Mouse (Mus musculus) cerebellum, adult 2 months (tissue): ENCODE results near the gene Dock6. TPM values are rescaled to one million over a fixed set of nuclear protein-coding genes. Genes with fewer than 3 reads are reported as not detected.

Experiments
- DNase-seq, 2 experiments: peaks; one replicate each; pipeline ENCODE4 v3.0.0; 2021
- H3K27ac ChIP-seq: fragments of 200-500 bp; 2 replicates; pipeline ENCODE4 v1.5.1; 2012; ENCODE audit warnings: low read length, control low read depth, inconsistent platforms; ENCODE audit not compliant: insufficient read depth
- H3K27me3 ChIP-seq: fragments of 200-500 bp; 2 replicates; pipeline ENCODE4 v1.6.1; 2012; ENCODE audit warnings: inconsistent platforms, mild to moderate bottlenecking, low read length, moderate library complexity; ENCODE audit not compliant: control insufficient read depth, insufficient read depth
- H3K4me1 ChIP-seq: fragments of 200-500 bp; 2 replicates; pipeline ENCODE4 v1.6.1; 2011; ENCODE audit warnings: low read length; ENCODE audit not compliant: control insufficient read depth, insufficient read depth
- H3K4me3 ChIP-seq: fragments of 200-500 bp; replicated peaks from 2 replicates; pipeline ENCODE3; 2011; ENCODE audit warnings: mild to moderate bottlenecking, low read depth, low read length, control low read depth; ENCODE audit not compliant: insufficient read depth
- CTCF ChIP-seq: fragments of 200-500 bp; IDR thresholded peaks from 2 replicates; pipeline ENCODE4 v1.5.1; 2011; ENCODE audit warnings: low read depth, mild to moderate bottlenecking, control low read depth, low read length, moderate library complexity, borderline replicate concordance; ENCODE audit not compliant: insufficient read depth
- POLR2A ChIP-seq: fragments of 200-500 bp; IDR thresholded peaks from 2 replicates; pipeline ENCODE4 v1.6.1; 2011; ENCODE audit warnings: low read length, control low read depth, borderline replicate concordance; ENCODE audit not compliant: insufficient read depth
- WGBS: fragments of 180-500 bp; shearing (Covaris S2); methylation state at CpG from one replicate; pipeline ENCODE4 v1.1.7; 2018; 5-methylcytosine and 5-hydroxymethylcytosine counted together
- polyA plus RNA-seq: library from polyadenylated mRNA; depleted of rRNA; stranded (reverse); fragments of >200 nt; gene quantifications from 2 replicates; pipeline ENCODE4 v1.2.3, GENCODE M21; 2012

Dock6 gene
- polyA plus RNA-seq, 1 experiment, result 41.4 TPM

DNA sequence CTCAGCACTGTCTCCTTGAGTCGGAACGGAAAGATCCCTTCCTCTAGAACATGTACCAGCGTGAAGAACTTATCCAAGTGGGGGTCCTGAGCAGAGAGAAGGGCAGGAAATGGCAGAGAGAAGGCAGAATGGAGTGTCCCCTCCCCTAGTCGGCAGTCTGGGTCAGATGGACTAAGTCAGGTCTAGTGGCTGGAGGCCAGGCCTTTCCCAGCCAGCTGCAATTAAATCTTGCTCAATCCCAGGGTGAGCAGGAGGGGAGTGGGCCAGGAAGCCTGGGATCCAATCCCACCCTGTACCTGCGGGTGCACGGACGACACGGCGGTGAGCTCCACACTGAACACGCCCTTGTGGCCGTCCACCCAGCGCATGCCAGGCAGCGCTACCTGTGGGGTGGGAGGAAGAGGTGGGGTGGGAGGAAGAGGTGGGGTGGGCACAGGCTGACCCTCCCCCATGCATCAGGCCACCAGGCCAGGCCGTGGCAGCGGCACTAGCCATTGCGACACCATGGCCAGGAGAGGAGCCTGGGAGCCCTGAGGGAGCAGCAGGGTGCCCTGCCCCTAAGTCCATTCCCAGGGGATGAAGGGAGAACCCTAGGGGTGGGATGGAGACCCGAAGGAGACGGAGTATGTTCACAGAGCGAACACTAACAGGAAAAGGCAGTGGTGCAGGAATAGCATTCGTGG is 20.7 kb downstream of the Dock6 start:
- WGBS, result 80% methylated on average over 20 of the region's 20 CpGs
- TF ChIP-seq CTCF, result no peak
- no peak for TF ChIP-seq POLR2A
- Histone ChIP-seq H3K4me1 (peaks cover 12% of the 10 kb centered on the region), H3K4me3 (no peak overlapping the region), H3K27ac (no peak overlapping the region), H3K27me3 (no peaks in the 10 kb centered on the region)
- DNase-seq, result no peak

DNA sequence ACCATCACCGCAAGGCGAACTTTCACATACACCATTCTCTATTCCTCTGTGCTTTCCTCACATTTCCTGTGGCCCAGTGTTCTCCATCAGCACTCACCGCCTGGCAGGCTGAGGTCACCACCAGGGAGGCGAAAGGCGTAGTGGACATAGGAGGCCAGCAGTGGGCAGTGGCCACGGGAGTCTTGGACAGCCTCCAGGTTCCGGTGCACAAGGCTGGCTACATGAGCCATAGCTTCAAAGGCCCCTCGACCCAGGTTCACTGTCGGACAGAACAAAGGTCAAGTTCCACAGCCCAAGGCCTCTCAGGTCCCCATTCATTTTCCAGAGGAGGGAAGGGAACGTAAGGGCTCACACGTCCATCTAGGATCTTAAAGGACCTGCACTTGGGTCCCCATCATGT is 21.5 kb downstream of the Dock6 start:
- DNase-seq, result no peak
- H3K4me1 ChIP-seq, result peaks cover 12% of the 10 kb centered on the region
- H3K27me3 ChIP-seq, result no peaks in the 10 kb centered on the region
- H3K4me3 ChIP-seq, result no peak overlapping the region
- no peak overlapping the region for H3K27ac ChIP-seq
- WGBS, result 74% methylated on average over 11 of the region's 11 CpGs
- TF ChIP-seq POLR2A, result no peak
- no peak for TF ChIP-seq CTCF

DNA sequence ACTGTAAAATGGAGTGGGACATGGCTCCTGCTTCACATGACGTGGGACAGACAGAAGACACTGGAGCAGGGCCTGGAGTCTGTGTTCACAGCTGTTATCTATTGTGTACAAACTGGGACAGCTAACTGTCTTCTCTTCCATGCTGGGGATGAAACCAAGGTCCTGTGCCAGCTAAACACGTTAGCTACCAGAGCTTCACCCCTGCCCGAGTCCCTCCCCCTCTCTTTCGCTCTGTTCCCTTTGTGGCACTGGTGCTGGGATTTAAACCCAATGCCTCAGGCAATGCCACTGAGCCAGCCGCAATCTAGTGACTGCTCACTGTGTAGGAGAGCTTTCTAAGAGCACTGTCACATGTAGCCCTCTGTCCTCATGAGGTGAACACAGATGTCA is 22.0 kb downstream of the Dock6 start:
- Histone ChIP-seq H3K4me3 (no peak overlapping the region), H3K27me3 (no peaks in the 10 kb centered on the region), H3K4me1 (peaks cover 12% of the 10 kb centered on the region), H3K27ac (no peak overlapping the region)
- TF ChIP-seq POLR2A (no peak), CTCF (no peak)
- DNase-seq, result no peak
- WGBS, result 63% methylated on average over 5 of the region's 5 CpGs

DNA sequence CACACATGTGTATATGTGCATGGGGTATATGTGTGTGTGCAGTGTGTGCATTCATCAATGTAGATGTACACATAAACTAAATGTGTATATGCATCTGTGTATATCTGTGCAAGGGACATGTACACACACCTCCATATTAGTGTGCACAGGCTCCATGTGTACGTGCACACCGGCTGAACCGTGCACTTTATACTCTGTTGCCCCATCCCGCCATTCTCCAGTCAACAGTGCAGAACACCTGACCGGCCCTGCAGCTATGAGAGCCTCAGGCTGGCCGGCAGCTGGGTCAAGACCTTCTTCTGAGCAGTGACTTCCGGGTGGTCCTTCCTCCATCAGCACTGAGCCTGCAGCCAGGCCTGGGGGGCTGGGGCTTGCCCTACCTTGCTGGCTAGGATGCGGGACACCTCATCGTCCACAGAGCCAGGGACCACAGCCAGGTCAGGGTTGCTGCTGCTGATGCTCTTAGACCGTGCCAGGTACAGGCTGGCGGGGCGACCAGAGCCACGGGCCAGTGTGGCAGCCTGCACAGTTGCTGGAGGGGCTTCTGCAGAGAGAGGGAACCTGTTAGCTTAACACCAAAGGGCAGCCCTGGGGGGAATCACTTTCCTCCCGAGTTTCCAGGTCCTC is 22.5 kb downstream of the Dock6 start:
- no peak for DNase-seq
- no peak overlapping the region for H3K4me3 ChIP-seq
- TF ChIP-seq CTCF (no peak), POLR2A (no peak)
- WGBS, result 59% methylated on average over 14 of the region's 14 CpGs
- H3K4me1 ChIP-seq, result peaks cover 12% of the 10 kb centered on the region
- no peaks in the 10 kb centered on the region for H3K27me3 ChIP-seq
- no peak overlapping the region for H3K27ac ChIP-seq

DNA sequence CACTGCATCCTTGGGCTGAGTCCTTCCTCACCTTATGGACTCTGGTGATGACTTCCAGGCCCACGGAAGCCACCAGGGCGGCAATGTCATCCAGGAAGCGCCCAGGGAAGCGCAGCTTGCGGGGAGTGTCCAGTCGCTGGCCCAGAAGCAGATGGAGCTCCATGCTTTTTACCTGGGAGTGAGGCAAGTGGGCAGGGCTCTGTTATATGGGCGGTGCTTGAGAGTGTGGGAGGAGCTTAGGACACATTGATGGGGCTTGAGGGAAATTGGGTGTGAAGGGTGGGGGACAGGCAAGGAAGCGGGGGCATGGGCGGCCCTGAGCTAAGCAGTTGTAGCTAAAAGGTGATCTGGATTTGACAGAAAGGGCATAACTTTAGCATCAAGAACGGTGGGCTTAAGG is 28.1 kb downstream of the Dock6 start:
- DNase-seq, result no peak
- no peak overlapping the region for H3K27ac ChIP-seq
- no peaks in the 10 kb centered on the region for H3K27me3 ChIP-seq
- H3K4me3 ChIP-seq, result no peak overlapping the region
- peaks cover 11% of the 10 kb centered on the region for H3K4me1 ChIP-seq
- TF ChIP-seq POLR2A, result no peak
- no peak for TF ChIP-seq CTCF
- WGBS, result 78% methylated on average over 10 of the region's 10 CpGs

DNA sequence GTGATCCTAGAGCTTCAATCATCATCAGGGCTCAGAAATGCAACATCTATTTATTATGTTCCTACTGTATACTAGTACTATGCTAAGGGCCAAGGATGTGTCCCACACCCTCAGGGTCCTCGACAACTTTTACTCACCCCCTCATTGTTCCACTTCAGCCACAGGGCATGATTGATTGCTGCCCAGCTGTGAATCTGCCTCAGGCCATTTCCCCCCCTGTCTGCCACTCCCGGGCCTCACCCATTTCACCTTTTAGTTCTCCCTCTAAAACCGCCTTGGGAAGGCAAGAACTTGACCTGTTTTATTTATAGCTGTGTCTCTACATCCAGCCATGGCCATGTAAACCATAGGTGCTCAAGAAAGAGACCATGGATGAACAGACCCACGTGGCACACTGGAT is 28.5 kb downstream of the Dock6 start:
- no peak for DNase-seq
- Histone ChIP-seq H3K4me1 (peaks cover 14% of the 10 kb centered on the region), H3K27me3 (no peaks in the 10 kb centered on the region), H3K27ac (no peak overlapping the region), H3K4me3 (no peak overlapping the region)
- WGBS, result 75% methylated on average over 4 of the region's 4 CpGs
- TF ChIP-seq CTCF, result no peak
- no peak for TF ChIP-seq POLR2A

DNA sequence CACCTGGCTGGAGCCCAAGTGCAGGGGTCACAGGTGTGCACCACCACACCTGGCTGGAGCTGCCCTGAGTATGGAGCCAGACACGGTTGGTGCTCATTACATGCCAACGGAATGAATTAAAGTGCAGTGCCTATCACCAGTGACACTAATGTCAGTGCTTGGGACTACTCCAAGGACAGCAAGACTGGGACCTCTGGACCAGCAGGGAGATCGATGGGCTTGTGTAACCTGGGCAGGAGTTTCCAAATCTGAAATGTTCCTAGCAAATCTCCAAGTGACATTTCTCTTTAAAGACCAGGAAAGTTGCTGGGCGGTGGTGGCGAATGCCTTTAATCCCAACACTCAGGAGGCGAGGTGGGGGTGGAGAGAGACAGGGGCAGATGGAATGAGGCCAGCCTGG is 29.7 kb downstream of the Dock6 start:
- Histone ChIP-seq H3K4me1 (peaks cover 14% of the 10 kb centered on the region), H3K27me3 (no peaks in the 10 kb centered on the region), H3K4me3 (no peak overlapping the region), H3K27ac (no peak overlapping the region)
- no peak for DNase-seq
- 66% methylated on average over 6 of the region's 6 CpGs for WGBS
- TF ChIP-seq POLR2A (no peak), CTCF (no peak)

DNA sequence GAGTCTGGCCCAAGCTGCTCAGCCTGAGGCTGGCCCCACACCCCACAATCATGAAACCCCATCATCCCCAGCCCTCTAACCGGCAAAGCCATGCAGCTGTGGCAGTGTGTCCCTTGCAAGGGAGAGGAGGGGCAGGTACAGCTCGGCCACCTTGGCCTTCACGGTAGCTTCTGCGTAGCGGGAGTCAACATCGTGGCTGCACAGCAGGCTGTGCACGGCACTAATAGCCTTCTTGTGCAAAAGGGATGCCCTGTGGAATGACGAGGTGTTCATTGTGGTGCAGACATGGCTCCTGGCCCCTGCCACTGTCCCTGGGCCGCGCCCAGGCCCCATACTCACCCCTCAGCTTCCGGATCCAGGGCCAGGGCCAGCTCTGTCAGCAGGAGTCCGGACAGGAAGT is 32.3 kb downstream of the Dock6 start:
- no peaks in the 10 kb centered on the region for H3K27me3 ChIP-seq
- H3K4me3 ChIP-seq, result no peak overlapping the region
- DNase-seq, result no peak
- H3K4me1 ChIP-seq, result peaks cover 20% of the 10 kb centered on the region
- no peak for TF ChIP-seq POLR2A
- no peak for TF ChIP-seq CTCF
- 61% methylated on average over 12 of the region's 12 CpGs for WGBS
- H3K27ac ChIP-seq, result no peak overlapping the region
